Mouse (Mus musculus): ENCODE results near the gene Trak2. TPM values are rescaled to one million over a fixed set of nuclear protein-coding genes. Genes with fewer than 3 reads are reported as not detected.
"Not testable (repeated sequence)": the region's sequence is repeated elsewhere in the genome, so short reads cannot be mapped to it uniquely, and the experiment has no call there.

Gene Trak2
- total RNA-seq, 2 experiments from 2014 or later = 46.3 to 70.8 TPM

DNA sequence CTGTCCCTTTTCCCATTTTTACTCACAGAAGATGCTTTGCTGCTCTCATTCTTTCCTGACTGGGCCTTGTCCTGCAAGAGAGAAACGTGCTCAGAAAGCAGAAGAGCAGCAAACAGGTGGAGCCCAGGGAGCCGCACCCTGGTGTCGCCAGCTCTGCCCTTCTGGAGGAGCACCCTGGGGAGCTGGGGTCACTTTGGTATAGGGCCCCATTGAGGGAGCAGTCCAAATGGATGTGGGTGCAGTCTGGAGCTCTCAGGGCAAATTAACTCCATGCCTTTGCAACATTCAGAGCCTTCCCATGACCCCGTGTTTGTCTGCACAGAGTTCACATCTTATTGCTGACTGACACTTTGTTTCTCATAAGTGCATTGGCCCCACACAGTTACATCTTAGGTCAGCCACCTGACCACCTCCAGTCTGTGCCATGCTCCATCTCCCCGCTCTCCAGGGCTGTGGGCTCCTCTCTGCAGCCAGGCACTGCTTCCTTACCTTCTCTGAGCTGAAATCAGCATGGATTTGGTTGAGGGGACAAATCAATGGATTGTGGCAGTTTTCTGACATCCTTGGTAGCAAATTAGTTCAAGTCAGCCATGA, 82.4 kb downstream of the Trak2 start:
- DNase-seq (ENCODE audit: low spot score in 2 of 2) = not testable (repeated sequence)

- no peak for DNase-seq (ENCODE audit: low spot score in 2 of 2)
Observed at GRCm38 (mm10) chr1:58889826-58890546, 83.2 kb downstream of the Trak2 start.

- DNase-seq (ENCODE audit: low spot score in 2 of 2) = no peak
Observed at GRCm38 (mm10) chr1:58885646-58886045, 87.6 kb downstream of the Trak2 start.

- DNase-seq (ENCODE audit: low spot score in 2 of 2) = not testable (repeated sequence)
Observed at GRCm38 (mm10) chr1:58883279-58883678, 90.0 kb downstream of the Trak2 start.

DNA sequence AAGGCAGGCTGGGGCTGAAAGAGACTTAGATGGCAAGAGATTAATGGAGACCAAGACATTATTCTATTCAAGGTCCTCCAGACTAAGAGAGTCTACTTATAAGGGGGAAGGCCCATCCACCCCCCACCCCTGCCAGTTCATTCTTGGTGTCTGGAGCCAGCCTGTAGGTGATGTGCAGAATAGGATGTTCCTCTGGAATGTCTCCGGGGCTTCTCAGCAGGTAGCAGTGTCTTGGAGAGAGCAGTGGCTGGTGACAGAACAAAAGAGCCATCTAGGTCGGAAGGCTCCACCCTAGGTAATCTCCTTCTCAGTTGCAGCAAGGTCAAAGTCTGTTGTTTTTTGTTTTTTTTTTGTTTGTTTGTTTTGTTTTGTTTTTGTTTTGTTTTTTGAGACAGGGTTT, 93.9 kb downstream of the Trak2 start:
- not testable (repeated sequence) for DNase-seq (ENCODE audit: low spot score in 2 of 2)

- DNase-seq (ENCODE audit: low spot score in 2 of 2) = not testable (repeated sequence)
Observed at GRCm38 (mm10) chr1:58876500-58876899, 96.7 kb downstream of the Trak2 start.

DNA sequence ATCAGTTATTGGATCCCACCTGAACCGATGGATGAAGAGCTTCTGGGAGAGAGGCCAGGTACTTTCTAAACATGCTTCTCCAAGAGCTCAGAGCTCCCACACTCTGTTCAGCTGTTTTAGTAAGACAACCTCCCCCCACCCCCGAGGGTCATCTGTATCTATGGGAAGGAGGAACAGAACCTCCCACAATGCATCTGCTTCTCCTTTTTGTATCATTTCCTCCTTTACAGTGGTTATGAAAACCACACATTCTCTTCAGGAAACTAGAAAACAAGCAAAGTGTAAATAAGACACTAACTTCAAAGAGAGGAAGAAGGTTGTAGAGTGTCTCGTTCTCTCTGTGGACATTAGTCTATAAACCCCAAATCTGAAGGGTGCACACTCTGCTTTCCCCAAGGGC, 112.6 kb downstream of the Trak2 start:
- not testable (repeated sequence) for DNase-seq (ENCODE audit: low spot score in 2 of 2)

DNA sequence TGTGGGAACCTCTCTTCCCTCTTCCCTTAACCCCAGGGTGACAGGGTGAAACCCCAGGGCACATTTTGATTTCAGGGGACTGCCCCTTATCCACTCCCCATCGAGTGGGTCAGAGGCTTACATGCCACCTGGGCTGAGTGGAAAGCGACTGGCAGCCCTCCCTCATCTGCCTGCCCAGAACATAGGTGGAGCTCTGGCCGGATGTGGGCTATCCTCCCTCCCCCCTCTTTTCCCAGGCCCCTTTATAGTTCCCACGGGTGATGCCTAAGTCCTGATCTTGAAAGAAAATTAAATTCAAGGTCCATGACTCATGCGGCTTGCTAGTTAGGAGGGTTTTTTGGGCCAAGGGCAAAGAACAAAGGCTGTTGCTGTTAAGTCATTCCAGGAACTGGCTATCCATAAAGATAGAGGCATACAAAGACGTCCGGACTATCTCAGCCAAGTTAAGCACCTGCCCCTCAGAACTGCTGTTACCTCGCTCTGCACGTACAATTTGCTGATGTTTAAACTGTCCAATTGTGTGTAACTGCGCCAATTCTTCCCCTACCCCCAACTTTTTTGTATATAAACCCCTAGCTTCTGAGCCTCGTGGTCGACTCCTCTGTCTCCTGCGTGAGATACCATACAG, 113.4 kb downstream of the Trak2 start:
- DNase-seq (ENCODE audit: low spot score in 2 of 2) = peak; percentile 38 to 39

DNA sequence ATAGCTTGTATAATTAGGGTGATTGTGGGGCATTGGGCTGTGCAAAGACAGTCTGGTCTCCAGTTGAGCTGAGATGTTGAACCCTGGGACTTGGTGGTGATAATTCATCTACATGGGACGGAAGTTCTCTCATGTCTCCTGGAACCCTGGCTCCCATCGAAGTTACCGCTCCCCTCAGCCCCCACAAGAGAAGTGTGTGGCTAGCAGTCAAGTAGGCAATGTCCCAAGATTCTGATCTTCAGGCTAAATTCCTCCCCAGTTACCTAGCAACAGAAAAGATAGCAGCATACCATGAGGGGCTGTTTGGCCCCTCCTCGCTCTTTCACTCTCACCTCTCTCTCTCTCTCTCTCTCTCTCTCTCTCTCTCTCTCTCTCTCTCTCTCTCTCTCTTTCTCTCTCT, 114.1 kb downstream of the Trak2 start:
- DNase-seq (ENCODE audit: low spot score in 2 of 2) = not testable (repeated sequence)

GRCm38 (mm10) chr1:58856811-58857210, 116.4 kb downstream of the Trak2 start:
- not testable (repeated sequence) for DNase-seq (ENCODE audit: low spot score in 2 of 2)

Other genes with a start within 250 kb of the Trak2 start
- 10 to 100 TPM; 15.4 to 20.7 TPM for gene Casp8, start 178.1 kb downstream of the Trak2 start, total RNA-seq (2021)
- 10 to 100 TPM; 32.7 to 47.4 TPM for gene Stradb, start 92 bp upstream of the Trak2 start, total RNA-seq (2021)
- not detected for gene C2cd6, start 121.5 kb upstream of the Trak2 start, total RNA-seq (2021)
- gene Tmem237, start 147.0 kb upstream of the Trak2 start, total RNA-seq (2021) = 10 to 100 TPM; 15.9 to 16.2 TPM
- under 1 TPM; 0.17 to 0.38 TPM for gene Mpp4, start 190.0 kb upstream of the Trak2 start, total RNA-seq (2021)

Measured in adrenal gland, adult 18-20 months (tissue).